Mouse (Mus musculus) small intestine, adult 2 months (tissue): ENCODE measurements around the gene Tmem205. TPM values are rescaled to one million over a fixed set of nuclear protein-coding genes. Genes with fewer than 3 reads are reported as not detected.
A peak's percentile ranks its signal among the peaks of the same experiment; 100 is the strongest.

Experiments used
- H3K27ac ChIP-seq: fragments of 200-500 bp; 2 replicates; pipeline ENCODE4 v1.5.1; 2012; ENCODE audit warnings: low read depth, low read length, control low read depth, inconsistent platforms; ENCODE audit not compliant: insufficient read depth
- H3K27me3 ChIP-seq: fragments of 200-500 bp; 2 replicates; pipeline ENCODE4 v1.6.1; 2012; ENCODE audit warnings: mild to moderate bottlenecking, moderate library complexity, low read length, inconsistent platforms; ENCODE audit not compliant: control insufficient read depth, insufficient read depth
- H3K36me3 ChIP-seq: fragments of 200-500 bp; 2 replicates; pipeline ENCODE4 v1.6.1; 2012; ENCODE audit warnings: mild to moderate bottlenecking, low read length, control low read depth, inconsistent platforms; ENCODE audit not compliant: control insufficient read depth, insufficient read depth
- H3K4me1 ChIP-seq: fragments of 200-500 bp; 2 replicates; pipeline ENCODE4 v1.6.1; 2012; ENCODE audit warnings: low read length, inconsistent platforms, mixed read lengths; ENCODE audit not compliant: control insufficient read depth, insufficient read depth, insufficient read length
- H3K4me3 ChIP-seq: fragments of 200-500 bp; 2 replicates; pipeline ENCODE4 v1.5.1; 2012; ENCODE audit warnings: low read depth, mild to moderate bottlenecking, control low read depth, inconsistent platforms, low read length, moderate library complexity
- CTCF ChIP-seq: fragments of 200-500 bp; IDR thresholded peaks from 2 replicates; pipeline ENCODE4 v1.5.1; 2012; ENCODE audit warnings: low read depth, mild to moderate bottlenecking, control low read depth, inconsistent platforms, low read length, moderate library complexity, mixed read lengths; ENCODE audit not compliant: insufficient replicate concordance, insufficient read length; ENCODE audit errors: extremely low read depth
- POLR2A ChIP-seq: fragments of 200-500 bp; IDR thresholded peaks from 2 replicates; pipeline ENCODE4 v1.6.1; 2012; ENCODE audit warnings: low read depth, mild to moderate bottlenecking, control low read depth, inconsistent platforms, low read length, moderate library complexity
- WGBS: fragments of 180-500 bp; shearing (Covaris S2); methylation state at CpG from one replicate; pipeline ENCODE4 v1.1.7; 2018; 5-methylcytosine and 5-hydroxymethylcytosine counted together
- polyA plus RNA-seq: library from polyadenylated mRNA; depleted of rRNA; stranded (reverse); fragments of >200 nt; gene quantifications from 2 replicates; pipeline ENCODE4 v1.2.3, GENCODE M21; 2012; rRNA removed

Tmem205 gene
- polyA plus RNA-seq, result 81.5 and 113 TPM in 2 replicates

DNA sequence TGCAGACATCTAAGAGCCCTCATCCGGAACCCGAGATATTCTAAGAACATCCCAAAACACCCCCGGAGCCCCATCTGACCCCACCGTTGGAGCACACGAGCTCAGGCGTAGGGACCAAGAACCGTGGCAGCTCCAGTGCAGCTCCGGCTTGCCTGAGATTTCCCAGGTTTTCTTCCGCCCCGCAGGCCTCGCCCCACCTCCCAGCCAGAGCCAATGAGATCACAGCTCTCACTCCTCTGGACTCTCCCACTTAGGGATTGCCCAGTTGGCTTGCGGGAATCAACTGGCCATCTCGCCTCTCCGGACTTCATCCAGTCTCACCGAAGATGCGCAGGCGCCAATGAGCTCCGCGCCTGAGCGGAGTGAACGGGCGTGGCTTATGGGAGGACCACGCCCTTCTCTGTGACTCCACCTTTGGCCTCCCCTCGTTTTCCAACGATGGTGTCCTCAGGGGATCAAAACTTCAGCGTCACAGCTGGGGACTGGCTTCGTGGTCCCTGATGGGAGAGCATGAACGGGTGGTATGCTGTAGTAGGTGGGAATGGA is at the start of gene Tmem205, which contains the start of gene Ccdc159:
Gene Tmem205, minus strand, starts transcription at position 349 of the 546 bp plus-strand sequence.
Gene Ccdc159, plus strand, starts transcription at position 264 of the 546 bp plus-strand sequence.
- WGBS, result under 1% methylated on average over 28 of the region's 28 CpGs
- H3K27ac ChIP-seq, result peak within 1 kb of the TSS; percentile 27
- peak; percentile 82; the same call in 1 of the 2 replicates for TF ChIP-seq POLR2A
- TF ChIP-seq CTCF, result no peak

DNA sequence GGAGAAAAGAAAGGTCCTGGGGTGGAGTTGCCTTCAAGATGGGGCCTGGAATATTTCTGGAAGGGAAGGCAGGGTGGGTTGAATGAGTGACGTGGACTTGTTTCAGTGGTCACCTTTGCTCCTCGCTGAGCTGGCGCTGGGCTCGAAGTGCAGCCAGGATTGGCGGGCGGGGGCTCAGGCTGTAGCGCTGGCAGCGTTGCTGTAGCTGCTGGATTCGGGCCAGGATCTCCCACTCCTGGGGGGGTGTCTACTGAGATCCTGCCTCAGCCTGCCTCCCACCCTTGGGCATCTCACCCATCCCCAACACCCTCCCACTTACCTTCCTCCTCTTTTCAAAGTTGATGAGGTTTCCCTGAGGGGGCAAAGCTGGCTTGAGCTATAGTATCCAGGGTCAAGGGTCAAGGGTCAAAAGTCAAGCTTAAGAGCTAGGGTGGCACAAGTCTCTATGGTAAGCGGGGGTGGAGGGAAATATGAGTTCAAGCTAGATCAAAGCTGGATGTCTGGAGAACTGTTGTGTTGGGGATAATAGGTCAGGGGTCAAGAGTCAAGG is 49.3 kb upstream of the Tmem205 start:
- WGBS, result 63% methylated on average over 10 of the region's 10 CpGs
- no peak for TF ChIP-seq CTCF
- no peak for TF ChIP-seq POLR2A
- Histone ChIP-seq H3K4me1 (no peaks in the 10 kb centered on the region), H3K27ac (no peak overlapping the region), H3K27me3 (no peaks in the 10 kb centered on the region), H3K4me3 (no peak overlapping the region), H3K36me3 (no peaks in the 10 kb centered on the region)

More for the DNA sequence above, at the start of gene Tmem205, which contains the start of gene Ccdc159:
- no peaks in the 10 kb centered on the region for H3K27me3 ChIP-seq
- 0 out of 2 replicates have a peak, but pooled peaks cover 2% of the 10 kb centered on the region for H3K36me3 ChIP-seq
- peaks cover 15% of the 10 kb centered on the region for H3K4me1 ChIP-seq
- peak within 1 kb of the TSS; percentile 59 for H3K4me3 ChIP-seq

DNA sequence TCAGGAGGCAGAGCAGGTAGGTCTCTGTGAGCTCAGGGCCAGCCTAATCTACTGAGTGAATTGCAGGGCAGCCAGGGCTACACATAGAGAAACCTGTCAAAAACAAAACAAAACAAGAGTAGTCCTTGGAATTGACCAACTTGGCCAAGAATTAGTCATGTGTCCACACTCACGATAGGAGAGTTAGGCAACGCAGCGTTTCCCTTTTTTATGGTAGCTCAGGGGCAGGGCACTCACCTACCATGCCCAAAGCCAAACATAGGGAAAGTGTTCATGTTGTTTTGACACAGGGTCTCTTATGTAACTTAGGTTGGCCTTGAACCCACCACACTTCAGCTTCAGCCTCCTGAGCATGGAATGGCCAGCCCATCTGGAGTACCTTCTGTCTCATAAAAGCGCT is 41.9 kb upstream of the Tmem205 start:
- H3K4me1 ChIP-seq, result no peaks in the 10 kb centered on the region
- H3K36me3 ChIP-seq, result no peaks in the 10 kb centered on the region
- H3K27ac ChIP-seq, result no peak overlapping the region
- H3K4me3 ChIP-seq, result no peak overlapping the region
- no peak for TF ChIP-seq POLR2A
- TF ChIP-seq CTCF, result no peak
- 69% methylated on average over 4 of the region's 4 CpGs for WGBS
- peaks cover 2% of the 10 kb centered on the region; the same call in 1 of the 2 replicates for H3K27me3 ChIP-seq

GRCm38 (mm10) chr9:21968883-21969282 is 41.5 kb upstream of the Tmem205 start:
- TF ChIP-seq CTCF (no peak), POLR2A (no peak)
- Histone ChIP-seq H3K27ac (no peak overlapping the region), H3K36me3 (no peaks in the 10 kb centered on the region), H3K4me1 (no peaks in the 10 kb centered on the region), H3K4me3 (no peak overlapping the region), H3K27me3 (peaks cover 2% of the 10 kb centered on the region; the same call in 1 of the 2 replicates)
- 41% methylated on average over 6 of the region's 6 CpGs for WGBS

- WGBS, result 42% methylated on average over 8 of the region's 8 CpGs
Measured at GRCm38 (mm10) chr9:21963417-21963816, 36.1 kb upstream of the Tmem205 start, which contains the start of gene Epor. Gene Epor, minus strand, starts transcription at chr9:21963506.

DNA sequence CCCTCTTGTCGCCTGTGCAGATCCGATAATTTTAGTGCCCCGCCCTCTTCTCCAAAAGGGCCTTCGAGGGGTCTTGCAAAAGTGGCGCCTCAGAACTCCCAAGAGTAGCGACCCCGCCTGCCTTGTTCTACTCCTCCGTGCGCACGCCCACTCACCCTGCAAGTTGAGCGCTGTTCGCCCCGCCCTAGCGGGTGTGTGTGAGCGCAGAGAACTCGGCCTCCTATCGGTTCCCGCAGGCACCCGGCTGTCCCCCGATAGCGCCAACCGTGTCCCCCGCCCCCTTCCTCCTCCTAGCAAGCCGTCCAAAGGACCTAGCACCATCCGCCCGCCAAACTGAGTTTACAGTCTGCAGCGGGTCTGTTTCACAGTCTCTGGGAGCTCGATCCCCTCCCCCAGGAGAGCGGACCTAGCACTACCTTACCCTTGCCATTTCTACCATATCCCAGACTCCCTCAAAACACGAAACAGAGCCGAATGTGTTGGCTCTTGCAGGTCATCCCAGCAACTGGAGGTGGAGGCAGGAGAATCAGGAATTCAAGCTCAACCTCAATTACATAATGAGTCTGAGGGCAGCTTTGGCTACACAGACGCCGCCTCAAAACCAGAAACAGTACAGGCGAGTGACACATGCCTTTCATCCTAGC is 35.2 kb upstream of the Tmem205 start:
- Histone ChIP-seq H3K4me3 (peak overlapping the region; percentile 57), H3K27me3 (peaks cover 32% of the 10 kb centered on the region), H3K4me1 (peaks cover 17% of the 10 kb centered on the region), H3K27ac (no peak overlapping the region), H3K36me3 (no peaks in the 10 kb centered on the region)
- TF ChIP-seq CTCF (no peak), POLR2A (no peak)
- WGBS, result 5% methylated on average over 34 of the region's 34 CpGs

More at GRCm38 (mm10) chr9:21963417-21963816, 36.1 kb upstream of the Tmem205 start, which contains the start of gene Epor:
- H3K4me3 ChIP-seq, result peak within 1 kb of the TSS; percentile 57
- no peak within 1 kb of the TSS for H3K27ac ChIP-seq
- no peaks in the 10 kb centered on the region for H3K36me3 ChIP-seq
- no peak for TF ChIP-seq CTCF
- TF ChIP-seq POLR2A, result no peak
- H3K27me3 ChIP-seq, result peaks cover 32% of the 10 kb centered on the region
- peaks cover 15% of the 10 kb centered on the region for H3K4me1 ChIP-seq

DNA sequence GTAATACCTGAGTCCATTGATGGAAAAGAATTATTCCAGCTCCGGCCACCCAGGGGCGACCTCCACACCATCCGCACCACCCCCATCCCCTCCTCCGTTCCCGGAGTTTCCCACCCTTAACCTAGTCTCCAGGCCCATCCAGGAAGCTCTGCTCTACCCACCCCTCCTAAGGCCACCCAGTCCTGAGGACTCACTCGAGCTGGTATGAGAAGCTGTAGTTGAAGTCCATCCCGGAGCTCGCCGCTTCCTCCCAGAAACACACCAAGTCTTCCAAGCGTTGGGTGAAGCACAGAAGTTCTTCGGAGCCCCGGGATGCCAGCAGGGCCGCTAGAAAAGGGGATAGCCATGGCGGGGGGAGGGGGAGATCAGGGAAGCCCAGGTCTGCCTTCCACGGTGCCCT is 34.7 kb upstream of the Tmem205 start:
- H3K27me3 ChIP-seq, result peaks cover 29% of the 10 kb centered on the region
- H3K4me1 ChIP-seq, result peaks cover 17% of the 10 kb centered on the region
- H3K27ac ChIP-seq, result no peak overlapping the region
- WGBS, result under 1% methylated on average over 15 of the region's 15 CpGs
- peak overlapping the region; percentile 57 for H3K4me3 ChIP-seq
- H3K36me3 ChIP-seq, result no peaks in the 10 kb centered on the region
- TF ChIP-seq POLR2A, result no peak
- no peak for TF ChIP-seq CTCF
